Mouse (Mus musculus) small intestine, adult 2 months (tissue): Measurements from ENCODE around the gene Crip2. TPM values are rescaled to one million over a fixed set of nuclear protein-coding genes. Genes with fewer than 3 reads are reported as not detected.

Experiments
- H3K27ac ChIP-seq: fragments of 200-500 bp; 2 replicates; pipeline ENCODE4 v1.5.1; 2012; ENCODE audit warnings: low read depth, low read length, control low read depth, inconsistent platforms; ENCODE audit not compliant: insufficient read depth
- H3K27me3 ChIP-seq: fragments of 200-500 bp; 2 replicates; pipeline ENCODE4 v1.6.1; 2012; ENCODE audit warnings: mild to moderate bottlenecking, moderate library complexity, low read length, inconsistent platforms; ENCODE audit not compliant: control insufficient read depth, insufficient read depth
- H3K36me3 ChIP-seq: fragments of 200-500 bp; 2 replicates; pipeline ENCODE4 v1.6.1; 2012; ENCODE audit warnings: mild to moderate bottlenecking, low read length, control low read depth, inconsistent platforms; ENCODE audit not compliant: control insufficient read depth, insufficient read depth
- H3K4me1 ChIP-seq: fragments of 200-500 bp; 2 replicates; pipeline ENCODE4 v1.6.1; 2012; ENCODE audit warnings: low read length, inconsistent platforms, mixed read lengths; ENCODE audit not compliant: control insufficient read depth, insufficient read depth, insufficient read length
- H3K4me3 ChIP-seq: fragments of 200-500 bp; 2 replicates; pipeline ENCODE4 v1.5.1; 2012; ENCODE audit warnings: low read depth, mild to moderate bottlenecking, control low read depth, inconsistent platforms, low read length, moderate library complexity
- CTCF ChIP-seq: fragments of 200-500 bp; IDR thresholded peaks from 2 replicates; pipeline ENCODE4 v1.5.1; 2012; ENCODE audit warnings: low read depth, mild to moderate bottlenecking, control low read depth, inconsistent platforms, low read length, moderate library complexity, mixed read lengths; ENCODE audit not compliant: insufficient replicate concordance, insufficient read length; ENCODE audit errors: extremely low read depth
- POLR2A ChIP-seq: fragments of 200-500 bp; IDR thresholded peaks from 2 replicates; pipeline ENCODE4 v1.6.1; 2012; ENCODE audit warnings: low read depth, mild to moderate bottlenecking, control low read depth, inconsistent platforms, low read length, moderate library complexity
- WGBS: fragments of 180-500 bp; shearing (Covaris S2); methylation state at CpG from one replicate; pipeline ENCODE4 v1.1.7; 2018; 5-methylcytosine and 5-hydroxymethylcytosine counted together
- polyA plus RNA-seq: library from polyadenylated mRNA; depleted of rRNA; stranded (reverse); fragments of >200 nt; gene quantifications from 2 replicates; pipeline ENCODE4 v1.2.3, GENCODE M21; 2012

Gene Crip2
- polyA plus RNA-seq, 1 experiment, result 86.3 TPM

- H3K4me3 ChIP-seq, result no peak overlapping the region
- TF ChIP-seq POLR2A (no peak), CTCF (no peak)
These were observed 30.2 kb upstream of the Crip2 start for GRCm38 (mm10) chr12:113109801-113110200.

DNA sequence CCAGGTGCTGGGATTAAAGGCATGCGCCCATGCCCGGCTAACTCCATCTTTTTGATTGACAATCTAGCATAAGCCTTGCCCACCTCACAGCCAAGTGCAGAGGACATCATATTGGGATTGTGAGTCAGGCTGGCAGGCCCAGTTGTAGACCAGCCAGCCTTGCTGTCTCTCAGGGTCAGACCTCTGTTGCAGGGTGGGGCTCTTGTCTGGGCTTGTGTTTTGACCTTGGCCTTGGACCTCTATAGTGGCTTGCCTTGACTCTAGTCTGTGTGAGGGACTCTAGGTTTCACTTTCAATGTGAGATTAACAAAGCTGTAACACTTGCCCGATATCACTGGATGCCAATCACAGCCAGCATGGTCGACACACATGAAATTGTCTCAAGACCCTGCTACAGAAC lies 25.9 kb upstream of the Crip2 start:
- Histone ChIP-seq H3K4me3 (no peak overlapping the region), H3K4me1 (peaks cover 39% of the 10 kb centered on the region), H3K27ac (peak overlapping the region; percentile 14; the same call in 1 of the 2 replicates), H3K36me3 (peaks cover 8% of the 10 kb centered on the region), H3K27me3 (no peaks in the 10 kb centered on the region)
- 64% methylated on average over 4 of the region's 4 CpGs for WGBS
- no peak for TF ChIP-seq CTCF
- TF ChIP-seq POLR2A, result no peak

More at GRCm38 (mm10) chr12:113109801-113110200, 30.2 kb upstream of the Crip2 start:
- WGBS, result 87% methylated on average over 10 of the region's 10 CpGs
- H3K27me3 ChIP-seq, result no peaks in the 10 kb centered on the region
- peaks cover 34% of the 10 kb centered on the region for H3K4me1 ChIP-seq
- H3K36me3 ChIP-seq, result no peaks in the 10 kb centered on the region
- H3K27ac ChIP-seq, result no peak overlapping the region

- Histone ChIP-seq H3K4me1 (peaks cover 39% of the 10 kb centered on the region), H3K36me3 (peaks cover 8% of the 10 kb centered on the region)
These were observed 25.0 kb upstream of the Crip2 start for GRCm38 (mm10) chr12:113114856-113115538.

GRCm38 (mm10) chr12:113119516-113120410 lies 20.3 kb upstream of the Crip2 start:
- TF ChIP-seq CTCF, result peak; percentile 93; the same call in 1 of the 2 replicates
- TF ChIP-seq POLR2A, result no peak
- Histone ChIP-seq H3K4me3 (no peak overlapping the region), H3K36me3 (peaks cover 35% of the 10 kb centered on the region), H3K27ac (no peak overlapping the region), H3K27me3 (no peaks in the 10 kb centered on the region), H3K4me1 (peaks cover 5% of the 10 kb centered on the region; the same call in 1 of the 2 replicates)
- WGBS, result 85% methylated on average over 20 of the region's 20 CpGs

More at GRCm38 (mm10) chr12:113114856-113115538, 25.0 kb upstream of the Crip2 start:
- 50% methylated on average over 16 of the region's 16 CpGs for WGBS
- H3K4me3 ChIP-seq, result no peak overlapping the region
- H3K27ac ChIP-seq, result 0 out of 2 replicates have a peak overlapping the region, but pooled peaks have one; percentile 14
- no peaks in the 10 kb centered on the region for H3K27me3 ChIP-seq
- TF ChIP-seq CTCF, result no peak
- no peak for TF ChIP-seq POLR2A

DNA sequence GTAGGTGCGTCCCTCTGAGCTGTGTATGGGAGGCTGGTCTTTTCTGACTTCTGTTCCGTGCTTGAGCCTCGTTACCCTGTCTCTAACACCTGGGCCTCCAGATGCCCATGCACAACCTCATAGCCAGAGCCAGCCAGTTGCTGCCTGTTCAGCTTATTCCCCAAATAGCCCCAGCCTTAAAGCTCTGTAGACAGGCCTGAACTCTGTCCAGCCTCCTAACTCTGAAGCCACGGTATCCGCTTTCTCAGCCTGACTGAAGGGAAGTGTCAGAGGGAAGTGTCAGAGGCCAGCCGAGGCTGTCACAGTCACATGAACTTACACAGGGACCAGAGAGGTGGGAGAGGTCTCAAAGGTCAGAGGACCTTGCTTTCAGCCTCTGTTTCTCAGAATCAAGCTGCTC lies 15.3 kb upstream of the Crip2 start:
- H3K27ac ChIP-seq, result no peak overlapping the region
- H3K27me3 ChIP-seq, result no peaks in the 10 kb centered on the region
- H3K4me3 ChIP-seq, result no peak overlapping the region
- TF ChIP-seq POLR2A, result no peak
- TF ChIP-seq CTCF, result no peak
- no peaks in the 10 kb centered on the region for H3K4me1 ChIP-seq
- H3K36me3 ChIP-seq, result peaks cover 61% of the 10 kb centered on the region
- 93% methylated on average over 6 of the region's 6 CpGs for WGBS

DNA sequence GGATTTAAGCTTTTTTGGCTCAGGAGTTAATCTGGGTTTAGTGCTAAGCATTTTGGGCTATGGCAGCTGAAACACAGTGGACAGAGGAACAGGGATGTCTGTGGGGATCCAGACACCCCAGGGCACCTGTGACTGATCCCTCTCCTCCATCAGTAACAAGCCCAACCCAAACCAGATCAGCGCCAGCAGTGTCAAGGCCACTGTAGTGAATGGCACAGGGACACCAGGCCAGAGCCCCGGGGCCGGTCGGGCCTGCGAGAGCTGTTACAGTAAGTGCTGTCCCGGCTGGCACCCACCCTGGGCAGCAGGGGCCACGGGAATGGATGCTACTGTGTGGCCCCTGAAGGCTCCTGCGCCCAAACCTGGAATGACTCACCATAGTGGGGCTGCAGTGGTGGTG lies 9.3 kb upstream of the Crip2 start:
- Histone ChIP-seq H3K4me3 (no peak overlapping the region), H3K36me3 (peaks cover 66% of the 10 kb centered on the region), H3K27ac (no peak overlapping the region), H3K4me1 (peaks cover 4% of the 10 kb centered on the region; the same call in 1 of the 2 replicates), H3K27me3 (no peaks in the 10 kb centered on the region)
- WGBS, result 93% methylated on average over 8 of the region's 8 CpGs
- TF ChIP-seq CTCF (no peak), POLR2A (no peak)

GRCm38 (mm10) chr12:113131601-113132000 lies 8.4 kb upstream of the Crip2 start:
- peaks cover 4% of the 10 kb centered on the region; the same call in 1 of the 2 replicates for H3K4me1 ChIP-seq
- TF ChIP-seq POLR2A (no peak), CTCF (no peak)
- H3K4me3 ChIP-seq, result no peak overlapping the region
- 94% methylated on average over 14 of the region's 14 CpGs for WGBS
- H3K36me3 ChIP-seq, result peaks cover 66% of the 10 kb centered on the region
- H3K27ac ChIP-seq, result no peak overlapping the region
- no peaks in the 10 kb centered on the region for H3K27me3 ChIP-seq
